Mouse (Mus musculus): ENCODE results near the gene Amz2.
A peak's percentile ranks its signal among the peaks of the same experiment; 100 is the strongest.

The Amz2 gene

GRCm38 (mm10) chr11:109494890-109495770 is 69.4 kb downstream of the Amz2 start:
- peak; percentile 27 for DNase-seq (ENCODE audit: low read depth)

- peak; percentile 66 for DNase-seq (ENCODE audit: low read depth)
These were observed 70.2 kb downstream of the Amz2 start for GRCm38 (mm10) chr11:109495771-109496474.

DNA sequence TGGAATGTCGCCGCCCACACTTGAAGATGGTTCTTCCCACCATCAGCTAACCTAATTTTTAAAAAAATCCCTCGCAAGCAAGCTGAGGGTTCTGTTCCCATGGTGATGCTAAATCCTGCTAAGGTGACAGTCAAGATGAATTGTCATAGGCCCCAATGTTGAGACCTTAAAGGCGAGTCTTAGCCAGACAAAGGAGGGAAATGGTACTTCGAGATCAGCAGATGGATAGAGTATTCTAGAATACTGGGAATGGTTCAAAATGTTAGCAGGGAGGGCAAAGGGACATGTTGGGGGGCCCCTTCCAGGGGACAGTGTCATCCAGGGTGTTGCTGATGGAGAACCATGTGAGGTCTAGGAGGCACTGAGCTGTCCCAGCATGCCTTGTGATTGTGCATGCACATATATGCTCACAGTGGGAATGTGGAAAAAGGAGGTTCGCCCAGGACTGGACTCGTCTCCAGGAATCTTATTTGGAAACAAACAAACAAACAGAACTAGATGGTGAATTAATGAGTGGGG is 70.8 kb downstream of the Amz2 start:
- DNase-seq (ENCODE audit: low read depth), result no peak

DNA sequence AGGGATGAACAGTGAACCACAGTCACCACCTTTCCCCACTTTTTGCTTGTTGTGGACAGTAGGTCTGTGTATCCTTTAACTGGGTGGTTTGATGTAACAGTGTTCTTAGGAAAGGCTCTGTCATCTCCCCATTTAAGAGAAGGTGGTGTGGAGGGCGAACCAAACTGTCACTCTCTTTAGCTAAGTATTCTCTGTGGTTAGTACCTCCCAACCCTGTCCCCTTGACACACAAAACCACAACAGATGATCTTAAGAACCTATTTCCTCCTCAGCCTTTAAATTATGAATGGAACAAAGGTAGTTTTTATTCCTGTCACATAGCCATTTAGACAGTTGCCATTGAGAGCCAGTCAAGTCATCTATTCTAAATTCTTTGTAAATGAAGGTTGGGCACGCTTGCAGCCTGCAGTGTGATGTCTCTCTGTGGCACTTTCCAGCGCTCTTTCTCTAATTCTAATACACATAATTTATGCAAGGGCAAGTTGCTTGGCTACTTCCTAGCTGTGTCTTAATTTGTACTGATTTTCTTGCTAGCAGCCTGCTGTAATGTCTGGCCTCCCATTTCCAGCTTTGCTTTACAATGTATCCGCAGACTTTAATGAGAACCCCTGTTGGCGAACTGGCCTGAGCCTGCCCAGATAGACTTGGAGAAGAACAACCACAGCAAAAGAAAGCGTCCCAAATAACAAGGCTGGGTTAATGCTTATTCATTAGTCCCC is 71.4 kb downstream of the Amz2 start:
- peak; percentile 52 for DNase-seq (ENCODE audit: low read depth)

DNA sequence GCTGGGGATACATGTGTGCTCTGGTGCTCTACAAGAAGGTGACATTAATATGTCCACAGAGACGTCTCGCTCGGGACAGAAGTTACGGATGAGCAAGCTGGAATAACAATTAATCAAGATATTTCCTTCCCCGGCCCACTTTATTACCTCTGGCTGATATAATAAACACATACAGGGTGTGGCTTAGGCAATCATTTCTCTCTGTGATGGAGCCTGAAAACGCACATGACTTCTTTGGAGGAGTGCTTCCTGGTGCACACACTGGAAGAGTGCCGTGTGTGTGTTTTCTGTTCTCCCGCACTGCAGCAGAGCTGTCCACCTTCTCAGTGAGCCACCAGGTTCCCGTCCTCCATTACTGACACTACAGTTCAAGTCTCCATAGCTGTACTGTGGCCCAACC is 72.2 kb downstream of the Amz2 start:
- no peak for DNase-seq (ENCODE audit: low read depth)

- DNase-seq (ENCODE audit: low read depth), result no peak
These were observed 74.5 kb downstream of the Amz2 start for GRCm38 (mm10) chr11:109500206-109500605.

All from naive thymus-derived CD4-positive, alpha-beta T cell, adult 2 months (primary cell).